Mouse (Mus musculus) thymus, adult 18-20 months (tissue): ENCODE data around the gene Vmn1r69.

ENCODE experiments used
- DNase-seq, 2 experiments: peaks; one replicate each; pipeline ENCODE4 v3.0.0; 2022; ENCODE audit warnings: mixed read lengths in 2 of 2

Gene Vmn1r69

DNA sequence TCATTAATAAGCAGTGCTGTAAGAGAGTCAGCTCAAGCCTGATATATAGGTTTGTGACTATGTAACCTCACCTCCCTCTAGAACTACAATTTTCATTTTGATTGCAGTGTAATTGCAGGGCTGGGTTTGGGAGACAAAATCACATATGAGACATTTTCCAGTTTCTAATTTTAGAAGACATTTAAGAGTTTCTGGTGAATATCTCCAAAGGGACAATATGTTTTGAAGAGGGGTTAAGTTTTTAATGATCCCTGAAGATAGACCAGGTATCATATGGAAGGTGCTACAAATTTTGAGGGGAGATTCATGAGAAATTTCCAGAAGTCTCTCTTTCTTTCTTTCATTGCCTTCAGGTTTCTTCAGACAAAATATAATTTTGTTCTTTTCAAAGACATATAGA lies at the start of gene Vmn1r69:
Gene Vmn1r69 (minus strand): TSS at position 101 of the 400 bp plus-strand sequence.
- DNase-seq, result no peak

GRCm38 (mm10) chr7:10631232-10631631 lies 17.8 kb upstream of the Vmn1r69 start, which contains the start of gene Vmn1r70:
Gene Vmn1r70 (plus strand): TSS chr7:10631532.
- DNase-seq, result no peak

- no peak for DNase-seq
Measured at GRCm38 (mm10) chr7:10558385-10558784, 55.1 kb downstream of the Vmn1r69 start, which contains the start of gene Vmn1r68. Gene Vmn1r68 (minus strand): TSS chr7:10558485.
